ENCODE assay signal across 8 mouse cellular contexts in genomic region chr1:184731091-184731640, GRCm38 (mm10). TPM values are rescaled to one million over a fixed set of nuclear protein-coding genes. Genes with fewer than 3 reads are reported as not detected.
DNase-seq lines count a peak whose midpoint lies in the region; ATAC-seq and TF ChIP-seq lines count a peak whose summit lies in the region.

No protein-coding gene starts in this region.

- no peak for TF ChIP-seq CTCF in E14TG2a.4 (conservative IDR thresholded peaks at IDR 0.05; ENCODE audit: low read length)

- H3K36me3 ChIP-seq in heart, embryonic 13.5 days: no peaks in the 10 kb centered on the region
- no peaks in the 10 kb centered on the region for H3K36me3 ChIP-seq in E14TG2a.4 (ENCODE audit: insufficient read depth, low read length)
- no peaks in the 10 kb centered on the region for H3K36me3 ChIP-seq in forebrain, embryonic 14.5 days (ENCODE audit: control insufficient read depth, insufficient read depth, low read length)
- no peaks in the 10 kb centered on the region for H3K36me3 ChIP-seq in liver, embryonic 15.5 days (replicated peaks)

- H3K4me3 ChIP-seq in heart, embryonic 13.5 days: peak overlapping the region; percentile 63
- peak overlapping the region; percentile 80 for H3K4me3 ChIP-seq in E14TG2a.4 (replicated peaks; ENCODE audit: low read length)
- H3K4me3 ChIP-seq in forebrain, embryonic 14.5 days (ENCODE audit: low read depth, low read length): peak overlapping the region; percentile 39
- peak overlapping the region; percentile 64 for H3K4me3 ChIP-seq in liver, embryonic 15.5 days (replicated peaks)

- DNase-seq in heart, adult 11 months: no peak
- DNase-seq in forebrain, embryonic 14.5 days (ENCODE audit: low spot score): no peak
- DNase-seq in adipocyte (ENCODE audit: low spot score): no peak
- DNase-seq in adrenal gland, adult 8-10 months: no peak
- no peak for DNase-seq in testis, postnatal 10 days (ENCODE audit: low spot score)

- H3K4me1 ChIP-seq in heart, embryonic 13.5 days: peaks cover 40% of the 10 kb centered on the region
- peaks cover 48% of the 10 kb centered on the region for H3K4me1 ChIP-seq in E14TG2a.4 (replicated peaks; ENCODE audit: low read depth, low read length)
- H3K4me1 ChIP-seq in forebrain, embryonic 14.5 days (ENCODE audit: control insufficient read depth, insufficient read depth, low read length): peaks cover 9% of the 10 kb centered on the region; the same call in 1 of the 2 replicates
- peaks cover 38% of the 10 kb centered on the region for H3K4me1 ChIP-seq in liver, embryonic 15.5 days (replicated peaks)

- no peak for ATAC-seq in heart, embryonic 13.5 days (ENCODE audit: extremely low read depth, insufficient number of reproducible peaks, low FRiP score, low TSS enrichment)
- ATAC-seq in forebrain, embryonic 14.5 days: no peak
- no peak for ATAC-seq in liver, embryonic 15.5 days (ENCODE audit: insufficient read depth)

- peak overlapping the region; percentile 78 for H3K4me2 ChIP-seq in heart, embryonic 13.5 days
- H3K4me2 ChIP-seq in forebrain, embryonic 14.5 days (ENCODE audit: low read length): peak overlapping the region; percentile 81
- peak overlapping the region; percentile 89 for H3K4me2 ChIP-seq in liver, embryonic 15.5 days

- H3K27ac ChIP-seq in heart, embryonic 13.5 days (replicated peaks): peak overlapping the region; percentile 76
- no peak overlapping the region for H3K27ac ChIP-seq in forebrain, embryonic 14.5 days (ENCODE audit: low read depth, low read length)
- peak overlapping the region; percentile 81 for H3K27ac ChIP-seq in liver, embryonic 15.5 days (replicated peaks)

- peak overlapping the region; percentile 87 for H3K9ac ChIP-seq in heart, embryonic 13.5 days
- 0 out of 2 replicates have a peak overlapping the region, but pooled peaks have one; percentile 49 for H3K9ac ChIP-seq in forebrain, embryonic 14.5 days (ENCODE audit: low read length)
- peak overlapping the region; percentile 58 for H3K9ac ChIP-seq in liver, embryonic 15.5 days

- peaks cover 92% of the 10 kb centered on the region for H3K27me3 ChIP-seq in heart, embryonic 13.5 days (replicated peaks)
- peaks cover 93% of the 10 kb centered on the region for H3K27me3 ChIP-seq in E14TG2a.4 (ENCODE audit: insufficient read depth, low read length)
- H3K27me3 ChIP-seq in forebrain, embryonic 14.5 days (replicated peaks; ENCODE audit: control insufficient read depth, insufficient read depth, low read length): peaks cover 78% of the 10 kb centered on the region
- peaks cover 100% of the 10 kb centered on the region for H3K27me3 ChIP-seq in liver, embryonic 15.5 days

- H3K9me3 ChIP-seq in heart, embryonic 13.5 days: no peaks in the 10 kb centered on the region
- H3K9me3 ChIP-seq in E14TG2a.4 (ENCODE audit: low read length): no peaks in the 10 kb centered on the region
- H3K9me3 ChIP-seq in forebrain, embryonic 14.5 days (replicated peaks; ENCODE audit: control insufficient read depth, low read length): no peaks in the 10 kb centered on the region
- H3K9me3 ChIP-seq in liver, embryonic 15.5 days (replicated peaks): no peaks in the 10 kb centered on the region

- WGBS in heart, embryonic 13.5 days: 5% methylated on average over 18 of the region's 18 CpGs
- 1% methylated on average over 18 of the region's 18 CpGs for WGBS in forebrain, embryonic 14.5 days
- 13% methylated on average over 18 of the region's 18 CpGs for WGBS in liver, embryonic 15.5 days (ENCODE audit: insufficient replicate concordance)

RNA-seq across cellular contexts. Expression of gene Hlx, which starts 1.3 kb away (rescaled TPM):
- 7.6 and 8.1 TPM in 2 replicates for polyA plus RNA-seq in heart, embryonic 13.5 days (2015; fragmentation: Nextera tagmentation; extraction: Ambion mirVana)
- 0.99 and 1.4 TPM in 2 replicates for polyA plus RNA-seq in forebrain, embryonic 14.5 days (2014; fragmentation: Nextera tagmentation; extraction: Ambion mirVana)
- polyA plus RNA-seq in liver, embryonic 15.5 days (2015; fragmentation: Nextera tagmentation; extraction: Ambion mirVana): 8.1 and 8.4 TPM in 2 replicates
- total RNA-seq in adrenal gland, adult 8-10 months (2022): 10 to 100 TPM; 10.0 to 16.0 (median 12.7) TPM
